Mouse (Mus musculus) forebrain, postnatal 0 days (tissue): Measurements from ENCODE around the gene Cyth2. TPM values are rescaled to one million over a fixed set of nuclear protein-coding genes. Genes with fewer than 3 reads are reported as not detected.

Source experiments
- ATAC-seq: fragments of 200-750 bp; cut with Nextera tagmentation; 2 replicates; pipeline ENCODE4 v1.8.0; 2017; ENCODE audit warnings: mild to moderate bottlenecking, moderate library complexity
- DNase-seq: peaks from one replicate; pipeline ENCODE4 v3.0.0-alpha.2; 2015
- H3K27ac ChIP-seq: fragments of 300-500 bp; sonication (generic); 2 replicates; pipeline ENCODE4 v1.5.1; 2014; ENCODE audit warnings: low read depth, mild to moderate bottlenecking, antibody characterized with exemption, low read length, moderate library complexity, mixed read lengths
- H3K27me3 ChIP-seq: fragments of 300-500 bp; sonication (generic); 2 replicates; pipeline ENCODE4 v1.6.1; 2014; ENCODE audit warnings: mild to moderate bottlenecking, low read length, mixed read lengths; ENCODE audit not compliant: insufficient read depth
- H3K36me3 ChIP-seq: fragments of 300-500 bp; sonication (generic); 2 replicates; pipeline ENCODE4 v1.6.1; 2014; ENCODE audit warnings: mild to moderate bottlenecking, moderate library complexity; ENCODE audit not compliant: insufficient read depth
- H3K4me1 ChIP-seq: fragments of 300-500 bp; sonication (generic); 2 replicates; pipeline ENCODE4 v1.6.1; 2014; ENCODE audit warnings: antibody characterized with exemption; ENCODE audit not compliant: insufficient read depth
- H3K4me2 ChIP-seq: fragments of 300-500 bp; sonication (generic); 2 replicates; pipeline ENCODE4 v1.6.1; 2014; ENCODE audit warnings: low read depth, mild to moderate bottlenecking, moderate library complexity
- H3K4me3 ChIP-seq: fragments of 300-500 bp; sonication (generic); 2 replicates; pipeline ENCODE4 v1.5.1; 2014; ENCODE audit warnings: low read depth, low read length, mixed read lengths
- H3K9ac ChIP-seq: fragments of 300-500 bp; sonication (generic); 2 replicates; pipeline ENCODE4 v1.6.1; 2014; ENCODE audit warnings: mild to moderate bottlenecking
- H3K9me3 ChIP-seq: fragments of 300-500 bp; sonication (generic); 2 replicates; pipeline ENCODE4 v1.6.1; 2016; ENCODE audit warnings: low read length
- CTCF ChIP-seq: sonication (generic); IDR thresholded peaks from 2 replicates; pipeline ENCODE4 v1.5.1; 2016; ENCODE audit warnings: antibody characterized with exemption, control low read depth, low read depth
- WGBS: fragments of 180-500 bp; shearing (Covaris S2); extraction: QIAGEN DNeasy Blood & Tissue Kit; methylation state at CpG from one replicate; pipeline ENCODE4 v1.1.7; 2014; 5-methylcytosine and 5-hydroxymethylcytosine counted together
- polyA plus RNA-seq: library from polyadenylated mRNA; unstranded; fragments of >200 nt; fragmentation: Nextera tagmentation; extraction: Ambion mirVana; gene quantifications from 2 replicates; pipeline ENCODE4 v1.2.1, GENCODE M21; 2015
- total RNA-seq: library from RNA; depleted of rRNA; stranded (reverse); fragments of >200 nt; gene quantifications from 2 replicates; pipeline ENCODE4 v1.2.3, GENCODE M21; 2014

The Cyth2 gene
- total and polyA plus RNA-seq, 2 experiments from 2014 or later = 253 to 282 TPM

- no peaks in the 10 kb centered on the region for H3K9me3 ChIP-seq
- H3K27me3 ChIP-seq = no peaks in the 10 kb centered on the region
- no peak for DNase-seq
- H3K4me3 ChIP-seq = no peak overlapping the region
- WGBS = 85% methylated on average over 7 of the region's 7 CpGs
- no peak for ATAC-seq
- no peak overlapping the region for H3K9ac ChIP-seq
- no peaks in the 10 kb centered on the region for H3K36me3 ChIP-seq
- no peak overlapping the region for H3K4me2 ChIP-seq
- H3K27ac ChIP-seq = no peak overlapping the region
- TF ChIP-seq CTCF = no peak
- H3K4me1 ChIP-seq = no peaks in the 10 kb centered on the region
Observed at GRCm38 (mm10) chr7:45775237-45775636, 39.1 kb downstream of the Cyth2 start.

DNA sequence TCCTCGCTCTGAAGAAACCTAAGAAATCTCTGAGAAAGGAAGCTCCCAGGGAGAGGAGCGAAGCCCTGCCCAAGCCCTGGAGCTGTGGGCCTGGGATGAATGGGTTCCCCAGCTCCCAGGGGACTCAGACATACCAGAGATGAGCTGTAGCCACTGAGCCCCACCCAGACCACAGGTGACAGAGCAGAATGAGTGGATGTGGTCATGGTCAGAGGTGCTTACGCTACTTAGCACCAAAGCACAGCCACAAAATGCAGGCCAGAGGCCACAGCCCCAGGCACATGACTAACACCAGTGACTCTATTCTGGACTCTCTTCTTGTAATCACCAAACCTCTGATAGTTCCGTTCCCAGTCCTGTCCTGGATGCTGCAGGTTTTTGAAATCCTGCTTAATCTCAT lies 43.3 kb downstream of the Cyth2 start:
- WGBS = 63% methylated on average over 4 of the region's 4 CpGs
- Histone ChIP-seq H3K9me3 (no peaks in the 10 kb centered on the region), H3K9ac (no peak overlapping the region), H3K27me3 (no peaks in the 10 kb centered on the region), H3K36me3 (no peaks in the 10 kb centered on the region), H3K4me3 (no peak overlapping the region), H3K4me2 (no peak overlapping the region), H3K27ac (no peak overlapping the region), H3K4me1 (no peaks in the 10 kb centered on the region)
- DNase-seq (no peak), ATAC-seq (no peak)
- TF ChIP-seq CTCF = no peak

- ATAC-seq (no peak), DNase-seq (no peak)
- Histone ChIP-seq H3K4me1 (no peaks in the 10 kb centered on the region), H3K27ac (no peak overlapping the region), H3K36me3 (no peaks in the 10 kb centered on the region), H3K4me2 (no peak overlapping the region), H3K4me3 (no peak overlapping the region), H3K9ac (no peak overlapping the region), H3K27me3 (no peaks in the 10 kb centered on the region), H3K9me3 (no peaks in the 10 kb centered on the region)
- 75% methylated on average over 8 of the region's 8 CpGs for WGBS
- no peak for TF ChIP-seq CTCF
Observed at GRCm38 (mm10) chr7:45770427-45771082, 43.8 kb downstream of the Cyth2 start.

GRCm38 (mm10) chr7:45767500-45767899 lies 46.9 kb downstream of the Cyth2 start:
- Histone ChIP-seq H3K9me3 (no peaks in the 10 kb centered on the region), H3K27me3 (no peaks in the 10 kb centered on the region), H3K36me3 (no peaks in the 10 kb centered on the region), H3K4me2 (no peak overlapping the region), H3K4me1 (no peaks in the 10 kb centered on the region), H3K9ac (no peak overlapping the region), H3K27ac (no peak overlapping the region), H3K4me3 (no peak overlapping the region)
- 95% methylated on average over 6 of the region's 6 CpGs for WGBS
- no peak for TF ChIP-seq CTCF
- ATAC-seq (no peak), DNase-seq (no peak)

GRCm38 (mm10) chr7:45766764-45767163 lies 47.6 kb downstream of the Cyth2 start:
- no peaks in the 10 kb centered on the region for H3K4me1 ChIP-seq
- H3K9me3 ChIP-seq = no peaks in the 10 kb centered on the region
- no peak for TF ChIP-seq CTCF
- H3K9ac ChIP-seq = no peak overlapping the region
- no peak overlapping the region for H3K4me3 ChIP-seq
- no peak overlapping the region for H3K27ac ChIP-seq
- DNase-seq (no peak), ATAC-seq (no peak)
- no peaks in the 10 kb centered on the region for H3K27me3 ChIP-seq
- H3K4me2 ChIP-seq = no peak overlapping the region
- no peaks in the 10 kb centered on the region for H3K36me3 ChIP-seq
- 55% methylated on average over 7 of the region's 8 CpGs for WGBS

GRCm38 (mm10) chr7:45765995-45766394 lies 48.4 kb downstream of the Cyth2 start:
- WGBS = 67% methylated on average over 8 of the region's 8 CpGs
- no peak for ATAC-seq
- Histone ChIP-seq H3K4me3 (no peak overlapping the region), H3K9me3 (no peaks in the 10 kb centered on the region), H3K27me3 (no peaks in the 10 kb centered on the region), H3K27ac (no peak overlapping the region), H3K36me3 (no peaks in the 10 kb centered on the region), H3K4me2 (no peak overlapping the region), H3K9ac (no peak overlapping the region), H3K4me1 (no peaks in the 10 kb centered on the region)
- DNase-seq = no peak
- no peak for TF ChIP-seq CTCF

GRCm38 (mm10) chr7:45760151-45760550 lies 54.2 kb downstream of the Cyth2 start:
- no peak for TF ChIP-seq CTCF
- ATAC-seq (no peak), DNase-seq (no peak)
- Histone ChIP-seq H3K9me3 (no peaks in the 10 kb centered on the region), H3K27me3 (peaks cover 11% of the 10 kb centered on the region; the same call in 1 of the 2 replicates), H3K36me3 (no peaks in the 10 kb centered on the region), H3K4me1 (no peaks in the 10 kb centered on the region), H3K9ac (no peak overlapping the region), H3K4me3 (no peak overlapping the region), H3K27ac (no peak overlapping the region), H3K4me2 (no peak overlapping the region)
- WGBS = 69% methylated on average over 5 of the region's 5 CpGs
